Mouse (Mus musculus) heart, embryonic 14.5 days (tissue): ENCODE measurements around the gene Rtca. TPM values are rescaled to one million over a fixed set of nuclear protein-coding genes. Genes with fewer than 3 reads are reported as not detected.

Source experiments
- ATAC-seq: fragments of 200-750 bp; cut with Nextera tagmentation; 2 replicates; pipeline ENCODE4 v1.8.0; 2017; ENCODE audit warnings: low read depth, moderate TSS enrichment; ENCODE audit not compliant: insufficient number of reproducible peaks, insufficient read depth, low FRiP score
- H3K27ac ChIP-seq, 2 experiments: fragments of 200-500 bp in 1 of 2; fragments of 300-500 bp in 1 of 2; sonication (generic) in 1 of 2; replicated peaks in 1 of 2; 2 replicates each; pipeline ENCODE4 v1.5.1; 2012 to 2014; ENCODE audit warnings: low read depth in 2 of 2, low read length in 2 of 2, control low read depth in 1 of 2, mild to moderate bottlenecking in 1 of 2, mixed read lengths in 1 of 2; ENCODE audit not compliant: control insufficient read depth in 1 of 2, insufficient read depth in 1 of 2
- H3K27me3 ChIP-seq: fragments of 300-500 bp; sonication (generic); 2 replicates; pipeline ENCODE4 v1.6.1; 2014; ENCODE audit warnings: mild to moderate bottlenecking, low read length, control low read depth; ENCODE audit not compliant: control insufficient read depth, insufficient read depth
- H3K36me3 ChIP-seq: fragments of 300-500 bp; sonication (generic); 2 replicates; pipeline ENCODE4 v1.6.1; 2014; ENCODE audit warnings: mild to moderate bottlenecking, control low read depth, low read length, mixed read lengths; ENCODE audit not compliant: control insufficient read depth, insufficient read depth
- H3K4me1 ChIP-seq, 2 experiments: fragments of 200-500 bp in 1 of 2; fragments of 300-500 bp in 1 of 2; sonication (generic) in 1 of 2; 2 replicates each; pipeline ENCODE4 v1.6.1; 2012 to 2014; ENCODE audit warnings: low read length in 2 of 2, control low read depth in 1 of 2, mixed read lengths in 1 of 2; ENCODE audit not compliant: control insufficient read depth in 2 of 2, insufficient read depth in 2 of 2
- H3K4me2 ChIP-seq: fragments of 300-500 bp; sonication (generic); 2 replicates; pipeline ENCODE4 v1.6.1; 2014; ENCODE audit warnings: mild to moderate bottlenecking, low read length
- H3K4me3 ChIP-seq, 2 experiments: fragments of 200-500 bp in 1 of 2; fragments of 300-500 bp in 1 of 2; sonication (generic) in 1 of 2; 2 replicates each; pipeline ENCODE4 v1.5.1; 2012 to 2014; ENCODE audit warnings: low read length in 2 of 2, mild to moderate bottlenecking in 2 of 2, control low read depth in 1 of 2, low read depth in 1 of 2, moderate library complexity in 1 of 2; ENCODE audit not compliant: control insufficient read depth in 1 of 2, insufficient read depth in 1 of 2
- H3K9ac ChIP-seq: fragments of 300-500 bp; sonication (generic); 2 replicates; pipeline ENCODE4 v1.6.1; 2014; ENCODE audit warnings: mild to moderate bottlenecking, low read length
- H3K9me3 ChIP-seq: fragments of 300-500 bp; sonication (generic); 2 replicates; pipeline ENCODE4 v1.6.1; 2016; ENCODE audit warnings: low read length, control low read depth; ENCODE audit not compliant: control insufficient read depth
- WGBS: fragments of 180-500 bp; shearing (Covaris S2); extraction: QIAGEN DNeasy Blood & Tissue Kit; methylation state at CpG from one replicate; pipeline ENCODE4 v1.1.7; 2014; 5-methylcytosine and 5-hydroxymethylcytosine counted together
- polyA plus RNA-seq: library from polyadenylated mRNA; unstranded; fragments of >200 nt; fragmentation: Nextera tagmentation; extraction: Ambion mirVana; gene quantifications from 2 replicates; pipeline ENCODE4 v1.2.1, GENCODE M21; 2014

The Rtca gene
- polyA plus RNA-seq, 1 experiment from 2014 or later = 52.2 TPM

DNA sequence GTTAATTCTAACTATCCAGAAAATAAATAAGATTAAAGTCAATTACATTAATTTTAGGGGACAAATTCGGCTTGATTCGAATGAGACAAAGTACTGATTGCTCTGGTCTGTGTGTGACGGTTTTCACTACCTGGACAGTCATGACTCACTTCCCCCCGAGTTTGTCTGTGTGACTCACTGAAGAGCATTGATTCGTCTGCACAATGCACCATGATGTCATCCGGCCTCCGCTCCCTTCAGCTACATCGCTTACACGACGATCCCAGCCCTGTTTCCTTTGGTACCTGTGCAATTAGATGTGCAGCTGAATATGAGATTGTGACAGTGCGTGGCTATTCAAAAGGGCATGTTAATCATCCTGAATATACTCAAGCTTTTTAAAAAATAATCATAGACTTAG is 33.4 kb downstream of the Rtca start:
- no peaks in the 10 kb centered on the region for H3K36me3 ChIP-seq
- H3K4me3 ChIP-seq = no peak overlapping the region
- 63% methylated on average over 11 of the region's 11 CpGs for WGBS
- no peak overlapping the region for H3K4me2 ChIP-seq
- H3K9me3 ChIP-seq = no peaks in the 10 kb centered on the region
- no peak overlapping the region for H3K9ac ChIP-seq
- no peak overlapping the region for H3K27ac ChIP-seq
- H3K4me1 ChIP-seq = no peaks in the 10 kb centered on the region
- no peak for ATAC-seq
- no peaks in the 10 kb centered on the region for H3K27me3 ChIP-seq

DNA sequence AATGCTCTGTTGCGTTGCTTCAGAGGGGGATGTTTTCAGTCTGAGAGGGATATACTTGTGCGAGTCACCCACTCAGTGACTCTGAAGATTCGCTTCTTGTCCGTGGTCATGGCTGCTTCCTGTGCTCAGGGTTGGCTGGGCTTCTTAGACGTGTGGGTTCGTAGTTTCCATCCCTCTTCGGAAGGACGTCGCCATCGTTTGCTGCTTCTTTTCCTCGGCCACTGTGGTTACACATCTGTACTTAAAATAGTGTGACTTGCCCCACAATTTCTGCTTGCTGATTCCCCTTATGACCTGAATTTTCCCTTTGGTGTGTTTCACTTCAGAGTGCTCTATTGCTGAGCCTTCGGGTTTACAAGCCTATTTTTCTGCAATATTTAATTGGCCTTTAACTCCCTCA is 42.3 kb downstream of the Rtca start:
- Histone ChIP-seq H3K4me1 (no peaks in the 10 kb centered on the region), H3K27ac (no peak overlapping the region), H3K36me3 (no peaks in the 10 kb centered on the region), H3K9me3 (no peaks in the 10 kb centered on the region), H3K4me3 (no peak overlapping the region), H3K9ac (no peak overlapping the region), H3K27me3 (no peaks in the 10 kb centered on the region), H3K4me2 (no peak overlapping the region)
- 87% methylated on average over 12 of the region's 12 CpGs for WGBS
- no peak for ATAC-seq

DNA sequence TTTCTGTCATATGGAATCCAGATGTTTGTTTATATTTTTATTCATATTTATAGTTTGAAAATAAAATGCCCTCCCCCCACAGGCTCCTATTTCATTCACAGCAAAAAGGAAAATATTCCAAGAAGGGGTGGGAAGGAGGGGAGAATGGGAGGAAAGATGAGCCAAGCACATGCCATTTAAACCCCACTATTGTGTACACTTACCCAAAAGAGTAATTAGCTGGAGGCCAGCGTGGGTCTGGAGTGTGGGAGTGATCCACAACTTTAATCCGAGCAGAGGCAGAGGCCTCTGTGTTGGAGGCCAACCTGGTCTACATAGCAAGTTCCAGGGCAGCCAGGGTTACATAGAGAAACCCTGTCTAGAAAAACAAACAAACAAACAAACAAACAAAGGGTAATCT is 43.7 kb downstream of the Rtca start:
- 65% methylated on average over 2 of the region's 2 CpGs for WGBS
- Histone ChIP-seq H3K9ac (no peak overlapping the region), H3K4me1 (no peaks in the 10 kb centered on the region), H3K27me3 (no peaks in the 10 kb centered on the region), H3K27ac (no peak overlapping the region), H3K9me3 (no peaks in the 10 kb centered on the region), H3K36me3 (no peaks in the 10 kb centered on the region), H3K4me2 (no peak overlapping the region), H3K4me3 (no peak overlapping the region)
- ATAC-seq = no peak

DNA sequence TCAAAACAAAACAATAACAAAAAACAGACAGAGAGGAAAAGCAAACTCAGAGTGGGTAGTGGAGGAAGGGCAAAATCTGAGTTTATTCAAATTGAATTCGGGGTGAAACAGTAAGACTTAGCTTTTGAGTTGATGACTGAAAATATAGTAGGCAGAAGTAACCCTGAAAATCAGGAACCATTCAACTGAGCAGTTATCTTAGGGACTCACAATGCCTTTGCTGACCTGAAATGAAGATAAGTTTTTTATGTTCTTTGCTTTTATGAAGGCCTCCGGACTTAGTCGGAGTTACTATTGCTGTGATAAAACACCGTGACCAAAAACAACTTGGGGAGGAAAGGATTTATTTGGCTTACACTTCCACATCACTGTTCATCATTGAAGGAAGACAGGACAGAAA is 47.0 kb downstream of the Rtca start:
- Histone ChIP-seq H3K27ac (no peak overlapping the region), H3K4me2 (no peak overlapping the region), H3K4me1 (no peaks in the 10 kb centered on the region), H3K4me3 (no peak overlapping the region), H3K9me3 (0 out of 2 replicates have a peak, but pooled peaks cover 2% of the 10 kb centered on the region), H3K36me3 (no peaks in the 10 kb centered on the region), H3K27me3 (no peaks in the 10 kb centered on the region), H3K9ac (no peak overlapping the region)
- WGBS = 80% methylated on average over 4 of the region's 4 CpGs
- no peak for ATAC-seq

DNA sequence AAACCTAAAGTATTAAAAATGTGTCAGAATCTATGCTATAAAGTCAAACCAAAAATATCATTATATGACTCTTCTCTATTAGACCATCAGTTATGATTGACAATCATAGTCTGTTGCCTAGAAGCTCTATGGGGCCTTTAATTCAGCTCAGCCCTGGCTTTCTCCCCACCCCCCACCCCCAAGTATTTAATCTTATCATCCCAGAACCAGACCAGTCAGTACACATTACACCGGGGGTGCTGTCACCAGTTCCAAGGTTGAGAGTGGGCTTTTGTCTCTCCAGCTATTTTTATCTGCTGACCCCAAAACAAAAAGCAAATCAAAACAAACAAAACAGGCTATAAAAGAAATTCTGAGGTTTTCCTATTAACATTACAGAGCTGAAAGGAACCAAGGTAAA is 53.5 kb downstream of the Rtca start:
- Histone ChIP-seq H3K9ac (no peak overlapping the region), H3K9me3 (peaks cover 9% of the 10 kb centered on the region; the same call in 1 of the 2 replicates), H3K4me1 (no peaks in the 10 kb centered on the region), H3K4me3 (no peak overlapping the region), H3K4me2 (no peak overlapping the region), H3K36me3 (no peaks in the 10 kb centered on the region), H3K27me3 (no peaks in the 10 kb centered on the region), H3K27ac (no peak overlapping the region)
- 6% methylated on average over 1 of the region's 1 CpGs for WGBS
- no peak for ATAC-seq

DNA sequence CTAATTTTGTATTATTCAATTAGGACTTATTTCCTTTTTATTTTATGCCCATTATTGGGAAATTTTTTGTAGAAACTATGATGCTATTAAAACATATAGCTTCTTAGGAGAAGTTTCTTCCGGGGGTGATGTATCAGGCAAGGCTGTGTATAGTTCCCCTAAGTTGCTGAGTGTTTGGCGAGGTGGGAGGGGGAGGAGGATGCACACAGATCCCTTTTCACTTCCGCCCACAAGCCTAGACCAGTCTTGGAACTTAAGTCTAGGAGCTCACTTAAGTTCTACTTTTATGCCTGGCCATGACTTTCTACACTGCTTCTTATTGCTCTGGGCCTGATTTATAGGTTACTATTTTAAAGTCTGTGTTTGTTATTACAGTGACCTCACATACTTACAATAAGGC is 57.3 kb downstream of the Rtca start:
- no peak for ATAC-seq
- Histone ChIP-seq H3K27ac (no peak overlapping the region), H3K27me3 (no peaks in the 10 kb centered on the region), H3K9ac (no peak overlapping the region), H3K4me2 (no peak overlapping the region), H3K9me3 (peaks cover 6% of the 10 kb centered on the region; the same call in 1 of the 2 replicates), H3K36me3 (no peaks in the 10 kb centered on the region), H3K4me1 (no peaks in the 10 kb centered on the region), H3K4me3 (no peak overlapping the region)
- 73% methylated on average over 3 of the region's 3 CpGs for WGBS

DNA sequence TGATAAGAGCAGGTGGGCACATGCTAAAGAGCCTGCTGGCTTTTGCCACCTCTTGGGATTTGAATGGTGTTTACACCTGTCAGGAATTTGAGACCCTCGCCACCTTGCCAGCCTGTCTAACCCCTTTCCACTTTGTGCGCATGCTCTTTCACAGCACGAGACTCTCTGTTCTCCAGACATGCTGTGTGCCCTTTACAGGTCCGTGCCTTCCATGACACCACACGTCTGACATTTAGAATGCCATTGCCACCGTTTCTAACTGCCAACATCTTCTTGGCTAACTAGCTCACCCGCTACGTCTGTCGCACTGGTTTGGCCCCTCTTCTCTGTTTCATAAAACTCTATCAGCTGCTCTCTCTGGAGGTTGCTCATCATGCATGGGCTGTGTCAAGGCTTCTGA is 63.7 kb downstream of the Rtca start:
- 80% methylated on average over 9 of the region's 9 CpGs for WGBS
- H3K27me3 ChIP-seq = no peaks in the 10 kb centered on the region
- H3K9ac ChIP-seq = no peak overlapping the region
- H3K4me2 ChIP-seq = no peak overlapping the region
- H3K36me3 ChIP-seq = no peaks in the 10 kb centered on the region
- no peak for ATAC-seq
- H3K4me1 ChIP-seq = no peaks in the 10 kb centered on the region
- no peaks in the 10 kb centered on the region for H3K9me3 ChIP-seq
- no peak overlapping the region for H3K27ac ChIP-seq
- no peak overlapping the region for H3K4me3 ChIP-seq

DNA sequence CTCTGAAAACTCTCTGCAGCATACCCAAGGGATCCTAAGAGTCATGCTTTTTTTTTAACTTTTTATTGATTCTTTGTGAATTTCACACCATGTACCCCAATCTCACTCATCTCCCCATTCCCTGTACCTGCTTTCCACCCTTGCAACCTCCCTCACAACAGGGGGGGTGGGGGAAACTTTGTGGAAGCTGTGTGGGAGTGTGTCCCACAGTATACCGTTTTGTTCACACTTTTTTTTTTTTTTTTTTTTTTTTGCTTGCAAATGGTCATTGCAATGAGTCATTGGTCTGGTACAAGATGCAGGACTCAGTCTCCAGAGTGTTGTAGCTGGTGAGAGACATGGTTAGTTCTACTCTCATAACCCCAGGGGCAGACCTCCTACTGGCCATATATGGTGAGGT is 65.2 kb downstream of the Rtca start:
- no peak overlapping the region for H3K4me2 ChIP-seq
- H3K9ac ChIP-seq = no peak overlapping the region
- no peak for ATAC-seq
- no peaks in the 10 kb centered on the region for H3K4me1 ChIP-seq
- WGBS = 56% methylated on average over 1 of the region's 1 CpGs
- H3K27ac ChIP-seq = no peak overlapping the region
- H3K27me3 ChIP-seq = no peaks in the 10 kb centered on the region
- H3K4me3 ChIP-seq = no peak overlapping the region
- H3K36me3 ChIP-seq = no peaks in the 10 kb centered on the region
- H3K9me3 ChIP-seq = no peaks in the 10 kb centered on the region
